Mouse (Mus musculus) heart, postnatal 4 days (tissue): ENCODE measurements around the gene Rab3gap2. TPM values are rescaled to one million over a fixed set of nuclear protein-coding genes. Genes with fewer than 3 reads are reported as not detected.

Experiments used
- DNase-seq: peaks from one replicate; pipeline ENCODE4 v3.0.0; 2021
- total RNA-seq, 2 experiments: library from RNA; stranded (reverse); gene quantifications; 2 replicates each; pipeline ENCODE4 v1.2.3; 2021

The Rab3gap2 gene
- total RNA-seq, 2 experiments from 2014 or later = 25.4 to 29.1 TPM

DNA sequence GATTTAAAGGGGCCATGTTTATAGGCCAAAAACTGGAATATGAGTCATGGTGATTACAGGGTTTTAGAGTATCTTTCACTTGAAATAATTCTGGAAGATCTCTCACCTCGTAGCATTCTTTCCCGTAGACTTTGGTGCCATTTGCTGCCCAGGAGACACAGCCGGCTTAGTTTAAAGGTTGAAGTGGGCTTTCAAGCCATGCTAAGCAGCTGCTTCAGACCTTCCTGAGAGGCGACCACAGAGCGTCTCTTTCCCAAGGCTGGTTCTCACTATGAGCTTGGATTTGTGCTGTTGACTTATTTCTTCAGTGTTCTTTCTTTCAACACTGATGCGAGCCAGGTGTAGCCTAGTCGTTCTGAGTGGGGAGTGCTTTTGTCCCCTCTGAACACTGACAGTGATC is 23.8 kb downstream of the Rab3gap2 start:
- DNase-seq = no peak

GRCm38 (mm10) chr1:185229406-185230201 is 25.7 kb downstream of the Rab3gap2 start:
- DNase-seq = peak; percentile 31

- DNase-seq = no peak
Measured at GRCm38 (mm10) chr1:185235837-185236236, 31.9 kb downstream of the Rab3gap2 start.

- no peak for DNase-seq
Measured at GRCm38 (mm10) chr1:185236530-185236929, 32.6 kb downstream of the Rab3gap2 start.

GRCm38 (mm10) chr1:185243013-185243412 is 39.1 kb downstream of the Rab3gap2 start:
- DNase-seq = no peak

GRCm38 (mm10) chr1:185245456-185245855 is 41.5 kb downstream of the Rab3gap2 start:
- DNase-seq = no peak

DNA sequence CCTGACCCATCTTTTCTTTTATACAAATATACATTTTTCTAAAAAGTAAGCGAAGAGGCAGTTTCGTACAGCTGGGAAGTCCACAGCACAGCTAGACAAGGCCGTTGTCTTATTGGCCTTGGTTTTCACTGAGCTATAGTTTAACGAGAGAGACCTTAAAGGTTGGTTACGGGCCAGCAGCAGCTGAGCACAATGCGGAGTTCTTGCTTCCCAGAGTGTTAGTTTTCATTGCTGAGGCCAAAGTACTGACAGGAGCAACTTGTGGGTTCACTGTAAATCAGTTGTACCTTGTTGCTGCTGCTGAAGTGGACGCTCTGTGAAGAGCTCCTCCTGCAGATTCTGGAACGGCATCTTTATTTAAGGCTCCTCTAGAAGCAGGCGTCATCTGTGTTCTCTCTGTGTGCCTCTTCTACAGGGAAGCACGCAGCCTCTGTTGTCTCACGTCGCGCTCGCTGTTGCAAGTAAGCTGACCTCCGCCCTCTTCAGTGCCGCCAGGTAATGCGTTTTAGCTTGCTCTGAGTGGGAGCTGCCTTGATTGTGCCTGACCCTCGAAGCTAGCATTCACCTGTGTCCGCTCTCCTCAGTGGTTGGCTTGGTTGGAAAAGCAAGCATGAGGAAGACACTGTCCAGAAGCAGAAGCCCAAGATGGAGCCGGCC is 43.6 kb downstream of the Rab3gap2 start:
- DNase-seq = no peak

GRCm38 (mm10) chr1:185248728-185249127 is 44.8 kb downstream of the Rab3gap2 start:
- no peak for DNase-seq

DNA sequence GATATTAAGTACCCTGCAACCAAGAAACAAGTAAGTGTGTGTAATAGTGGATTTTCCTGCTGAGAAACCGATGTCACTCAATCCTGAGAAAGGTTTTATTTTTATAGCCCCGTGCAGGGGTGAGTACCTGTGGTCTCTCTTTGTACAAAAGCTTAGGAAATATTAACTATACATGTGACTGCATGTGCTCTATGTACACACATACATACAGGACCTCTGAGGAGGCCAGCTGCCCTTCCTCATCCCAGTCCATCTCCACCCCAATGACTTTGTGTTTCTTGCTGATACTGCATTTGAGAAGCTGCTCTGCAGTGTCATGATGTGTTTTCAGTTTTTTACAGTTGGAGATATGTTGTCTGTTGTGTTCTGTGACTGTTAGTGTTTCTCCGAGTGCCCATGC is 48.4 kb downstream of the Rab3gap2 start:
- no peak for DNase-seq

DNA sequence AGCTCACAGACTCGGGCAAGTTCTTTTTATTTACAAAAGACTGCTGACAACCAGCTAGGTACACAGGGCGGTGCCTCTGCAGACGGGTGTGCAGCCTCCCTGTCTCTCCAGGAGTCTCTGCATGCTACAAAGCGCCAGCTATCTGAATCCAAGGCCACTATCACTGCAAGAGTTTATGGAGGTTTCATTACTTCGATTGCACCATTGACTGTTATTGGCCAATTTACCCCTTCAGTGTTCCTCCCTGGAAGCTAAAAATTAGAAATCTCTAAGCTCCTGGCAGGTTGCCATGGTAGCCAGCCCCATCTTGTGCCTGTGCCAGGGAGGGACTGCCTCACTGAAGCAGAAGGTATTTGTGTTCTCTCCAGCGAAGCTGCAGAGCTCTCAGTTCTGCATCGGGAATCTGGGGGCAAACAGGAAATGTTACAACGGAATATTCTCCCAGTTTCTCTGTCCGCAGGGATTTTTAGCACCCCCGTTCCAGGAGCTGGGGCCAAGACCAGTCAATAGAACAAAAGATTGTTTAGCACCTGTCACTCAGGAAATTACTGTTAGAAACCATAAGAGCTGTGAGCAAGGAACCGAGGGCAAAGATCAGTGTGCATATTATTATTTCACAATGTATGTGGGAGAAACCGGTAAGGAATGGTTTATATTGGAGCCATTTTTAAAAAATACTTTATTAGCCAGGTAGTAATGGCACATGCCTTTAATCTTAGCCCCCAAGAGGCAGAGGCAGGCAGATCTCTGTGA is 49.4 kb downstream of the Rab3gap2 start:
- DNase-seq = peak; percentile 40

DNA sequence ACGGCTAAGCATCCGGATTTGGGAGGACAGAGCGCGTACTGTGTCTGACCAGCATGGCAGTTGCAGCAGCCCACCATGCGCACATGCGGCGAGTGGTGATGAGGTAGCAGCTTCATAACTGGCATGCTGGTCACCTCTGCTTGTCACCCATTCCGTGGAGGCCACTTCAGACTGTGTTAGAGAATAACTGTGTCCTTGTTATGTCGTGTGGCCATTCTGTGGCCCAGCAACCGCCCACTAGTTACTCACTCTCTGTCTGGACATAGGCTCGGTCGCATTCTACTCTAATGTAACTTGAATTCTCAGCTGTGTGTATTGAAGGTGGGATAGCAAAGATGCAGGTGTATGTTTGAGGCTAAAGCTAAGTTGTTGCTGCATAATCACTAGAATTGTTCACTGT is 51.4 kb downstream of the Rab3gap2 start:
- DNase-seq = no peak

DNA sequence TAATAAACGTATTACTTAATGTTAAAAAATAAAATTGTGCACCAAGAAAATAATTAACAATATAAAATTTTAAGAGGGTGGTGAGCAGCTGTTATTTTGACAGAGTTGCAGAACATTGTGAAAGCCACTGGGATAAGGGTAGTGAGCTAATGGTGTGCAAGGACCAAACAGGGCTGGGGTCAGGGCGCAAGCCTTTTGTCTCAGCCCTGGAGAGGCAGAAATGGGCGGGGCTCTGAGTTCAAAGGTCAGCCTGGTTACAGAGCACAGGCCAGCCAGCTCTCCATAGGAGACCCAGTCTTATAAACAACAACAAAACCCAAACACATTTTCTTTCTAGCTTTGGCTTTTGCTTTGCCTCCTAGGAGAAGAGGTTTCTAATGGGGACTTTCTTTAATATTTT is 52.8 kb downstream of the Rab3gap2 start:
- DNase-seq = no peak

- peak; percentile 60 for DNase-seq
Measured at GRCm38 (mm10) chr1:185262565-185262964, 58.6 kb downstream of the Rab3gap2 start.

- DNase-seq = no peak
Measured at GRCm38 (mm10) chr1:185268675-185269074, 64.8 kb downstream of the Rab3gap2 start.

DNA sequence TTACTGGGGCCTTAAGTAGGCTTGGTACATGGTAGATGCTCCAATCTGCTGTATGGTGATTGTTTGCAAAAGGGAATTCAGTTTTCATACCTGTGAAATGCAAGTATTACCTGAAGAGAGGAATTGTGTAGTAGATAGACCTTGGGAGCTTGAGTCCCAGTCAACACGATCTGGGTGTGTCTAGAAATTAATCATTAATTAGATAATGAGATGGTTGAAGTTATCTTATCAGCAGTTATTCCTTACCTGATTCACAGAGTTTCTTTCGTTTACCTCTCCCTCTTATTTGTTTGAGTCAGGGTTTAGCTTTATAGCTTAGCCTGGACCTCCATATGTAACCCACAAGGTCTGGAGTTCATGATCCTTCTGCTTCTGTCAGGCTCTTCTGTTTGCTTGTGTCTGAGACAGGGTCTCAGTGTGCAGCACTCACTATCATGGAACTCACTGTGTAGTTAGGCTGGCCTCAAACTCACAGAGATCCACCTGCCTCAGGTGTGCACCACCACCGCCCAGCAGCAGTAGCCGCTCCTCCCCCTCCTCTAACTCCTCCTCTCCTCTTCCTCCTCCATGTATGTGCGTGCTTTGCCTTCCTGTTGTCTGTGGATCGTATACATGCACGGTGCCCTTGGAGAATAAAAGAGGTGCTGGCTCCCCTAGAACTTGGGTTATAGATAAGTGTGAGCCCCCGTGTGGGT is 66.6 kb downstream of the Rab3gap2 start:
- no peak for DNase-seq

DNA sequence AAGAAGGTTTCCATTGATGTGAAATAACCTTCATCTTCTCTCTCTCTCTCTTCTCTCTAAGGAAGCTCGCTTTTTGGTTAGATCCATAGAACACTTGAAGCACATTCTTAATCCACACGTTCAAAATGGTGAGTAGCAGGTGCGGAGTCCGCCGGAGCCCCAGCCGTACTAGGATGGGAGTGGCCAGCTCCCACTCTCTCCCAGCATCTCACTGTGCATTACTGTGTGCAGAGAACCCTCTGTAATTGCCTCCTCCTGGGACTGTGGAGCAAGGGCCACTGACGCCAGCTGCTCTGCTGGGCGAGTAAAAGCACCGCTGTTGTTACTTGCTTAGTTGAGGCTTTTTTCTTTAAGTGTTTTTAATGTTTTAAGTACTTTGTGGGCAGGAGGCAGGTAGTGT is 67.5 kb downstream of the Rab3gap2 start:
- DNase-seq = no peak

DNA sequence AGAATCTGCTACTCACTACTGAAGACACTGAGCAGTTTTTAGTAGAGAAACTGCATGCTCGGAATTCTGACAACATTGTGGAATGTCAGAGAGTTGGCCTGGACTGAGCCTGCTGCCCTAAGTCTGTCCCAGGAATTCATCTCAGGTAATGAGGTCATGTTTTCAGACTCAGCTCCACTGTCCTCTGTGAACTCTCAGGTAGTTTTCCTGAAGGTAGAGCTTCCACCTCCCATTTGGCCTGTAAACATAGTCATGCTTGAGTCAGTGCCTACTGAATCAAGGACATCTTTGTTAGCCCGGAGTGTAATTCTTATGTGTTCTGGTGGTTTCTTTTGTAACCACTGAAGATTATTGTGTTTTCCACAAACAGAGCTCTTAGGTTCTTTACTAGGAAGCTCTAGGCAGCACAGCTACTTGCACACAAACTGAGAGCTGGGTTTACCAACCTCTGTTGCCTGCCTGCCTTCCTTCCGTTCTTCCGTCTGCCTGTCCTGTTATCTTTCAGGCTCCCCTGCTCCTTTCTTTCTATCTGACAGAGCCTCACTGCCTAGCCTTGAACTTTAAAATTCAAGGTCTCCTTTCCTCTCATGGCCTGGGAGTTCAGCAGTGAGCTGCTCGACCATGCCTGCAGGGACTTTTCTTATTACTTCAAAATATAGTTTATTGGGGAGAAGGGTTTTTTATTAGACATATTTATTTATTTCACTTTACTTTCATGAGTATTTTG is 71.1 kb downstream of the Rab3gap2 start:
- no peak for DNase-seq

- no peak for DNase-seq
Measured at GRCm38 (mm10) chr1:185275976-185276375, 72.1 kb downstream of the Rab3gap2 start.

DNA sequence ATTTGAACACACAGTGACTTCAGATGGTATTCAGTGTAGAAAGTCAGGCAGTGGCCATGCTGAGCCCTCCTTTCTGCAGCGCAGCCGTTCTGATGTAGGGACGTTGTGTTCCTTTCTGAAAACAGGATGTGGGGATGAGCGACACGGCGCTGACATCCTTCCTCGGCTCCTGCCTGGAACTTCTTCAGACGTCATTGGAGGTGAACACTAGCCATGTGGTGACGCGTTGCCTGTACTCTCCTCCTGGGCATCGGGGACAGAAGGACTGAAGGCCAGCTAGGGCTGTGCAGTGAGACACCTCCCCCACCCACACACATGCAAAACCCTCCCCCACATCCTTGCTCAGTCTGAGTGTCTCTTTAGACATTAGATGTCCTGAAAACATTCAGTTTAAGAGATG is 73.1 kb downstream of the Rab3gap2 start:
- DNase-seq = peak; percentile 19

DNA sequence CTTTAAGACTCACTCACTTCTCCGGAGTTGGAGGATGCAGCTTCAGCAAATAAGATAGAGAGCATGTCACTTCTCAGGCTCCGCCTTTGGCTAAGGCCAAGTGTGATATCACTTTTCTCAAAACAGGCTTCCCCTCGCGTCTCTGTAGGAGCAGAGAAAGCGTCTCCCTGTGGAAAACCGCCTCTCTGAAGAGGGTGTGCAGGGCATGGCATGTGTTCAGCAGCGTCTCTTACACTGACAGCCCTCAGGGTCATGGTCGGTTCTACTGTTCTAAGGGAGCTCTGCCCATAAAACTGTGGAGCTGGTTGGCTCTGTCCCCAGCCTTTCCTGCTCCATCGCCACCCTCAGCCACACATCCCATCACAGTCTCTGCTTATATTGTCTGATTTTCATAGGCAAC is 75.4 kb downstream of the Rab3gap2 start:
- DNase-seq = no peak

- no peak for DNase-seq
Measured at GRCm38 (mm10) chr1:185280616-185281015, 76.7 kb downstream of the Rab3gap2 start.

DNA sequence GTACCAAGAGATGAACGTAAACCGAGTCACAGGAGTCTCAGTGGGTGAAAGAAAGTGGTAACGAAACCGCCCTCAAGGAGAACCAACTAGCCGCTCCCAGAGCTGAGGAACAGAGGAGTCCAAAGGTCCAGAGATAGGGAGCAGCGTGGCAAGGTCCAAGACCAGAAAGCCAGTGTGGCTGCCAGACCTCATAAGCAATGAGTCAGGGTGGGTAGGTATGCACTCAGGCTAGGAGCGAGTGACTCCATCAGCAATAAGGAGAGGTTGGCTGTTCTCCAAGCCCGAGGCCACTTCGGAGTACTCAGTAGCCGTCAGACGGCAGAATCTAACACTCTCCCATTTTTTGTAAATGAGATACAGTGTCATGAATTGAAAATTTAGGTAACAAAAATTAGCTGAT is 78.9 kb downstream of the Rab3gap2 start:
- no peak for DNase-seq
